Mouse (Mus musculus): ENCODE results near the gene Car2. TPM values are rescaled to one million over a fixed set of nuclear protein-coding genes. Genes with fewer than 3 reads are reported as not detected.

Car2 gene
- total RNA-seq, 1 experiment = 132 TPM

GRCm38 (mm10) chr3:14861787-14862186 lies 24.3 kb upstream of the Car2 start:
- Histone ChIP-seq H3K36me3 (ENCODE audit: control insufficient read depth, insufficient read depth, low read length, poor library complexity, severe bottlenecking) (no peaks in the 10 kb centered on the region), H3K4me3 (ENCODE audit: insufficient read depth in 1 of 2, low read depth in 1 of 2, low read length in 2 of 2, poor library complexity in 1 of 2, severe bottlenecking in 1 of 2) (no peak overlapping the region)

GRCm38 (mm10) chr3:14862654-14863021 lies 23.4 kb upstream of the Car2 start:
- H3K4me1 ChIP-seq (ENCODE audit: control insufficient read depth in 2 of 2, insufficient read depth in 2 of 2, low read length in 2 of 2, poor library complexity in 1 of 2) = peaks cover 0 to 3% of the 10 kb centered on the region in 2 experiments; a peak in 1 of 4 replicates
- no peaks in the 10 kb centered on the region for H3K36me3 ChIP-seq (ENCODE audit: control insufficient read depth, insufficient read depth, low read length, poor library complexity, severe bottlenecking)
- H3K27ac ChIP-seq (ENCODE audit: insufficient read depth, low read depth, low read length, poor library complexity, severe bottlenecking) = peak overlapping the region; percentile 58; the same call in 1 of the 2 replicates
- no peak for DNase-seq (ENCODE audit: low read depth, low spot score)
- TF ChIP-seq MAFK (IDR thresholded peaks at IDR 0.05; ENCODE audit: insufficient read depth, low read depth, low read length) = no peak
- TF ChIP-seq HCFC1 (IDR thresholded peaks at IDR 0.05; ENCODE audit: borderline replicate concordance, insufficient read depth, low read length) = no peak
- TF ChIP-seq CHD2 (IDR thresholded peaks at IDR 0.05; ENCODE audit: low read depth, low read length) = no peak
- no peak for TF ChIP-seq ZC3H11A (IDR thresholded peaks at IDR 0.05; ENCODE audit: borderline replicate concordance, low read depth, low read length)
- no peak for TF ChIP-seq ZNF384 (IDR thresholded peaks at IDR 0.05; ENCODE audit: low read depth, low read length)
- in situ Hi-C loops (cut with MboI; ENCODE audit: low sequenced_read_pairs in 2 of 2, unreplicated experiment in 2 of 2) = no loop called here
- H3K4me3 ChIP-seq (ENCODE audit: insufficient read depth in 1 of 2, low read depth in 1 of 2, low read length in 2 of 2, poor library complexity in 1 of 2, severe bottlenecking in 1 of 2) = peak overlapping the region; percentile 55 to 64
- H3K9me3 ChIP-seq (ENCODE audit: control insufficient read depth, insufficient read depth, low read depth, low read length) = no peaks in the 10 kb centered on the region
- peak overlapping the region; percentile 58 for H3K9ac ChIP-seq (ENCODE audit: insufficient read depth, low read depth, low read length, poor library complexity, severe bottlenecking)

More at GRCm38 (mm10) chr3:14861787-14862186, 24.3 kb upstream of the Car2 start:
- in situ Hi-C loops (cut with MboI; ENCODE audit: low sequenced_read_pairs in 2 of 2, unreplicated experiment in 2 of 2) = no loop called here
- H3K4me1 ChIP-seq (ENCODE audit: control insufficient read depth in 2 of 2, insufficient read depth in 2 of 2, low read length in 2 of 2, poor library complexity in 1 of 2) = peaks cover 0 to 3% of the 10 kb centered on the region in 2 experiments; a peak in 1 of 4 replicates
- DNase-seq (ENCODE audit: low read depth, low spot score) = no peak
- H3K27ac ChIP-seq (ENCODE audit: insufficient read depth, low read depth, low read length, poor library complexity, severe bottlenecking) = no peak overlapping the region
- H3K9ac ChIP-seq (ENCODE audit: insufficient read depth, low read depth, low read length, poor library complexity, severe bottlenecking) = no peak overlapping the region
- no peak for TF ChIP-seq ZC3H11A (IDR thresholded peaks at IDR 0.05; ENCODE audit: borderline replicate concordance, low read depth, low read length)
- TF ChIP-seq MAFK (IDR thresholded peaks at IDR 0.05; ENCODE audit: insufficient read depth, low read depth, low read length) = no peak
- no peak for TF ChIP-seq CHD2 (IDR thresholded peaks at IDR 0.05; ENCODE audit: low read depth, low read length)
- TF ChIP-seq HCFC1 (IDR thresholded peaks at IDR 0.05; ENCODE audit: borderline replicate concordance, insufficient read depth, low read length) = no peak
- TF ChIP-seq ZNF384 (IDR thresholded peaks at IDR 0.05; ENCODE audit: low read depth, low read length) = no peak
- H3K9me3 ChIP-seq (ENCODE audit: control insufficient read depth, insufficient read depth, low read depth, low read length) = no peaks in the 10 kb centered on the region

- Histone ChIP-seq H3K9ac (ENCODE audit: insufficient read depth, low read depth, low read length, poor library complexity, severe bottlenecking) (peak within 1 kb of the TSS; percentile 58), H3K9me3 (ENCODE audit: control insufficient read depth, insufficient read depth, low read depth, low read length) (no peaks in the 10 kb centered on the region), H3K4me1 (ENCODE audit: control insufficient read depth in 2 of 2, insufficient read depth in 2 of 2, low read length in 2 of 2, poor library complexity in 1 of 2) (peaks cover 0 to 3% of the 10 kb centered on the region in 2 experiments; a peak in 1 of 4 replicates), H3K4me3 (ENCODE audit: insufficient read depth in 1 of 2, low read depth in 1 of 2, low read length in 2 of 2, poor library complexity in 1 of 2, severe bottlenecking in 1 of 2) (peak within 1 kb of the TSS; percentile 55 to 64), H3K27ac (ENCODE audit: insufficient read depth, low read depth, low read length, poor library complexity, severe bottlenecking) (peak within 1 kb of the TSS; percentile 58; the same call in 1 of the 2 replicates), H3K36me3 (ENCODE audit: control insufficient read depth, insufficient read depth, low read length, poor library complexity, severe bottlenecking) (no peaks in the 10 kb centered on the region)
- peak; percentile 47 for DNase-seq (ENCODE audit: low read depth, low spot score)
- TF ChIP-seq ZNF384 (IDR thresholded peaks at IDR 0.05; ENCODE audit: low read depth, low read length) (no peak), MAFK (IDR thresholded peaks at IDR 0.05; ENCODE audit: insufficient read depth, low read depth, low read length) (no peak), CHD2 (IDR thresholded peaks at IDR 0.05; ENCODE audit: low read depth, low read length) (no peak), HCFC1 (IDR thresholded peaks at IDR 0.05; ENCODE audit: borderline replicate concordance, insufficient read depth, low read length) (0 out of 2 replicates have a peak, but pooled peaks have one; percentile 27)
- in situ Hi-C loops (cut with MboI; ENCODE audit: low sequenced_read_pairs in 2 of 2, unreplicated experiment in 2 of 2) = no loop called here
These were observed 22.9 kb upstream of the Car2 start, which contains the start of gene Car3 for GRCm38 (mm10) chr3:14863022-14863711. TSS of gene Car3 (plus strand) at chr3:14863512.

DNA sequence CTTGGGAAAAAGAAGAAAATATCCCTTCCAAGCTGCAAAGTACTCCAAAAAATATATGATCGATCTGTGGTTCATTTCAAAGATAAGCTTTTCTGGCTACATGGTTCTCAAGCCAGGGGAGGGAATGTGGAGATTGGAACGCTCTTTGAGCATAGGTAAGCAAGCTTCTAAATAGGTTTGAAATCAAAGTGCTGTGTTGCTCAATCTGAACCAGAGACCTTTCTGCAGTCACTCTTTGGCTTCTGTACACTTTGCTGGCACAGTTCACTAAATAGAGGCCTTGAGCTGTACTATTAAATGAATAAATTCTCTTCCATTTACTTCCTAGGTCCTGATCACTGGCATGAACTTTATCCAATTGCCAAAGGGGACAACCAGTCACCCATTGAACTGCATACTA lies 22.2 kb upstream of the Car2 start:
- H3K36me3 ChIP-seq (ENCODE audit: control insufficient read depth, insufficient read depth, low read length, poor library complexity, severe bottlenecking) = no peaks in the 10 kb centered on the region
- no peak for TF ChIP-seq MAFK (IDR thresholded peaks at IDR 0.05; ENCODE audit: insufficient read depth, low read depth, low read length)
- TF ChIP-seq ZC3H11A (IDR thresholded peaks at IDR 0.05; ENCODE audit: borderline replicate concordance, low read depth, low read length) = no peak
- TF ChIP-seq ZNF384 (IDR thresholded peaks at IDR 0.05; ENCODE audit: low read depth, low read length) = no peak
- no peak for TF ChIP-seq HCFC1 (IDR thresholded peaks at IDR 0.05; ENCODE audit: borderline replicate concordance, insufficient read depth, low read length)
- TF ChIP-seq CHD2 (IDR thresholded peaks at IDR 0.05; ENCODE audit: low read depth, low read length) = no peak
- H3K27ac ChIP-seq (ENCODE audit: insufficient read depth, low read depth, low read length, poor library complexity, severe bottlenecking) = no peak overlapping the region
- peaks cover 0 to 3% of the 10 kb centered on the region in 2 experiments; a peak in 1 of 4 replicates for H3K4me1 ChIP-seq (ENCODE audit: control insufficient read depth in 2 of 2, insufficient read depth in 2 of 2, low read length in 2 of 2, poor library complexity in 1 of 2)
- DNase-seq (ENCODE audit: low read depth, low spot score) = no peak
- in situ Hi-C loops (cut with MboI; ENCODE audit: low sequenced_read_pairs in 2 of 2, unreplicated experiment in 2 of 2) = no loop called here
- H3K9ac ChIP-seq (ENCODE audit: insufficient read depth, low read depth, low read length, poor library complexity, severe bottlenecking) = no peak overlapping the region
- no peaks in the 10 kb centered on the region for H3K9me3 ChIP-seq (ENCODE audit: control insufficient read depth, insufficient read depth, low read depth, low read length)
- H3K4me3 ChIP-seq (ENCODE audit: insufficient read depth in 1 of 2, low read depth in 1 of 2, low read length in 2 of 2, poor library complexity in 1 of 2, severe bottlenecking in 1 of 2) = no peak overlapping the region

All from ES-E14 (cell line).